Mouse (Mus musculus): ENCODE measurements around the gene Nwd2. TPM values are rescaled to one million over a fixed set of nuclear protein-coding genes. Genes with fewer than 3 reads are reported as not detected.

Gene Nwd2
- total and polyA plus RNA-seq, 2 experiments from 2014 or later, result 13.7 to 21.0 TPM

GRCm38 (mm10) chr5:63821176-63821575 lies 172.3 kb downstream of the Nwd2 start:
- no peak for TF ChIP-seq CTCF (IDR thresholded peaks at IDR 0.05)
- no peak for DNase-seq (ENCODE audit: low spot score)
- Histone ChIP-seq H3K4me1 (ENCODE audit: insufficient read depth, low read length) (no peaks in the 10 kb centered on the region), H3K9ac (replicated peaks; ENCODE audit: low read length, poor library complexity, severe bottlenecking) (no peak overlapping the region), H3K27ac (ENCODE audit: low read depth, low read length) (no peak overlapping the region), H3K4me2 (ENCODE audit: low read depth, low read length, poor library complexity, severe bottlenecking) (no peak overlapping the region), H3K9me3 (ENCODE audit: low read length) (no peaks in the 10 kb centered on the region), H3K4me3 (ENCODE audit: low read depth, low read length) (no peak overlapping the region), H3K36me3 (ENCODE audit: insufficient read depth, low read length) (no peaks in the 10 kb centered on the region), H3K27me3 (ENCODE audit: insufficient read depth, low read length) (no peaks in the 10 kb centered on the region)
- no peak for ATAC-seq (ENCODE audit: low FRiP score)
- WGBS, result 93% methylated on average over 5 of the region's 5 CpGs

GRCm38 (mm10) chr5:63821860-63822259 lies 173.0 kb downstream of the Nwd2 start:
- Histone ChIP-seq H3K27me3 (ENCODE audit: insufficient read depth, low read length) (no peaks in the 10 kb centered on the region), H3K4me3 (ENCODE audit: low read depth, low read length) (no peak overlapping the region), H3K36me3 (ENCODE audit: insufficient read depth, low read length) (no peaks in the 10 kb centered on the region), H3K4me2 (ENCODE audit: low read depth, low read length, poor library complexity, severe bottlenecking) (no peak overlapping the region), H3K9me3 (ENCODE audit: low read length) (no peaks in the 10 kb centered on the region), H3K4me1 (ENCODE audit: insufficient read depth, low read length) (no peaks in the 10 kb centered on the region), H3K9ac (replicated peaks; ENCODE audit: low read length, poor library complexity, severe bottlenecking) (no peak overlapping the region), H3K27ac (ENCODE audit: low read depth, low read length) (no peak overlapping the region)
- DNase-seq (ENCODE audit: low spot score), result no peak
- ATAC-seq (ENCODE audit: low FRiP score), result no peak
- TF ChIP-seq CTCF (IDR thresholded peaks at IDR 0.05), result no peak
- WGBS, result 85% methylated on average over 8 of the region's 8 CpGs

- Histone ChIP-seq H3K36me3 (ENCODE audit: insufficient read depth, low read length) (no peaks in the 10 kb centered on the region), H3K27ac (ENCODE audit: low read depth, low read length) (no peak overlapping the region), H3K4me2 (ENCODE audit: low read depth, low read length, poor library complexity, severe bottlenecking) (no peak overlapping the region), H3K27me3 (ENCODE audit: insufficient read depth, low read length) (no peaks in the 10 kb centered on the region), H3K9me3 (ENCODE audit: low read length) (no peaks in the 10 kb centered on the region), H3K9ac (replicated peaks; ENCODE audit: low read length, poor library complexity, severe bottlenecking) (no peak overlapping the region), H3K4me3 (ENCODE audit: low read depth, low read length) (no peak overlapping the region), H3K4me1 (ENCODE audit: insufficient read depth, low read length) (no peaks in the 10 kb centered on the region)
- no peak for TF ChIP-seq CTCF (IDR thresholded peaks at IDR 0.05)
- ATAC-seq (ENCODE audit: low FRiP score) (no peak), DNase-seq (ENCODE audit: low spot score) (no peak)
- WGBS, result 84% methylated on average over 10 of the region's 10 CpGs
These were observed 174.7 kb downstream of the Nwd2 start for GRCm38 (mm10) chr5:63823362-63824332.

- H3K27ac ChIP-seq (ENCODE audit: low read depth, low read length), result no peak overlapping the region
- no peaks in the 10 kb centered on the region for H3K4me1 ChIP-seq (ENCODE audit: insufficient read depth, low read length)
- H3K4me3 ChIP-seq (ENCODE audit: low read depth, low read length), result no peak overlapping the region
- no peak for TF ChIP-seq CTCF (IDR thresholded peaks at IDR 0.05)
- H3K36me3 ChIP-seq (ENCODE audit: insufficient read depth, low read length), result no peaks in the 10 kb centered on the region
- no peak overlapping the region for H3K4me2 ChIP-seq (ENCODE audit: low read depth, low read length, poor library complexity, severe bottlenecking)
- H3K9ac ChIP-seq (replicated peaks; ENCODE audit: low read length, poor library complexity, severe bottlenecking), result no peak overlapping the region
- WGBS, result 85% methylated on average over 8 of the region's 8 CpGs
- no peaks in the 10 kb centered on the region for H3K27me3 ChIP-seq (ENCODE audit: insufficient read depth, low read length)
- no peak for DNase-seq (ENCODE audit: low spot score)
- ATAC-seq (ENCODE audit: low FRiP score), result no peak
- no peaks in the 10 kb centered on the region for H3K9me3 ChIP-seq (ENCODE audit: low read length)
These were observed 175.9 kb downstream of the Nwd2 start for GRCm38 (mm10) chr5:63824599-63825350.

GRCm38 (mm10) chr5:63825881-63826280 lies 177.0 kb downstream of the Nwd2 start:
- no peak overlapping the region for H3K4me3 ChIP-seq (ENCODE audit: low read depth, low read length)
- 85% methylated on average over 5 of the region's 5 CpGs for WGBS
- no peak overlapping the region for H3K4me2 ChIP-seq (ENCODE audit: low read depth, low read length, poor library complexity, severe bottlenecking)
- no peaks in the 10 kb centered on the region for H3K9me3 ChIP-seq (ENCODE audit: low read length)
- no peaks in the 10 kb centered on the region for H3K4me1 ChIP-seq (ENCODE audit: insufficient read depth, low read length)
- no peaks in the 10 kb centered on the region for H3K27me3 ChIP-seq (ENCODE audit: insufficient read depth, low read length)
- H3K9ac ChIP-seq (replicated peaks; ENCODE audit: low read length, poor library complexity, severe bottlenecking), result no peak overlapping the region
- no peaks in the 10 kb centered on the region for H3K36me3 ChIP-seq (ENCODE audit: insufficient read depth, low read length)
- DNase-seq (ENCODE audit: low spot score) (no peak), ATAC-seq (ENCODE audit: low FRiP score) (no peak)
- no peak for TF ChIP-seq CTCF (IDR thresholded peaks at IDR 0.05)
- no peak overlapping the region for H3K27ac ChIP-seq (ENCODE audit: low read depth, low read length)

- 79% methylated on average over 6 of the region's 6 CpGs for WGBS
- ATAC-seq (ENCODE audit: low FRiP score) (no peak), DNase-seq (ENCODE audit: low spot score) (no peak)
- Histone ChIP-seq H3K4me3 (ENCODE audit: low read depth, low read length) (no peak overlapping the region), H3K4me1 (ENCODE audit: insufficient read depth, low read length) (no peaks in the 10 kb centered on the region), H3K27ac (ENCODE audit: low read depth, low read length) (no peak overlapping the region), H3K36me3 (ENCODE audit: insufficient read depth, low read length) (no peaks in the 10 kb centered on the region), H3K4me2 (ENCODE audit: low read depth, low read length, poor library complexity, severe bottlenecking) (no peak overlapping the region), H3K27me3 (ENCODE audit: insufficient read depth, low read length) (no peaks in the 10 kb centered on the region), H3K9me3 (ENCODE audit: low read length) (no peaks in the 10 kb centered on the region), H3K9ac (replicated peaks; ENCODE audit: low read length, poor library complexity, severe bottlenecking) (no peak overlapping the region)
- TF ChIP-seq CTCF (IDR thresholded peaks at IDR 0.05), result no peak
These were observed 178.1 kb downstream of the Nwd2 start for GRCm38 (mm10) chr5:63827006-63827405.

Measured in midbrain, postnatal 0 days (tissue).